In the genomic region with DNA sequence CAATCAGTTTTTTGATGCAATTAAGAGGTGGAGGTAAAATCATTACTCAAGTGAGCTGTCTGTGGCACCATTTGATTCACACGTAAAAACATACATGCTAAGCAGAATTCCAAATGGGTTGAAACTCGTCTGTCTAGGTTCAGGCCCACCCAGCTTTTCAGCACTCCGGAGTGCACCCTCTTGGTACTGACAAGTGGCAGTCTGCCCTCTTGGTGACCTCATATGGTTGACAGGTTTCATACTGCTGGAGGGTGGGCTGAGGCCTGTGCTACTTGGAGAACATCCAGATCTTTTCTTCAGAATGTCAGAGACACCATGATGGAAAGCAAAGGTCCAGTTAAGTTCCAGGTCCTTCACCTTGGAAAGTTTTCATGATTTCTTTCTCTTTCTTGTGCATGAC, we compare ENCODE assay signal across 20 mouse cellular contexts.
DNase-seq lines count a peak whose midpoint lies in the region; ATAC-seq and TF ChIP-seq lines count a peak whose summit lies in the region.
"Had no signal": no experiment of that assay in that cellular context is flagged by ENCODE, and none has a peak within 500 bp of the region (broad histone marks: within the 10 kb centered on the region; RNA-seq: fewer than 3 reads in every experiment).

No protein-coding gene starts in this region.

- WGBS in embryonic facial prominence, embryonic 14.5 days: 51% methylated on average over 3 of the region's 3 CpGs
- 84% methylated on average over 3 of the region's 3 CpGs for WGBS in embryonic facial prominence, embryonic 10.5 days
- WGBS in heart, embryonic 13.5 days: 25% methylated on average over 3 of the region's 3 CpGs
- WGBS in intestine, embryonic 14.5 days: 49% methylated on average over 3 of the region's 3 CpGs
- WGBS in intestine, postnatal 0 days: 68% methylated on average over 3 of the region's 3 CpGs

- H3K9ac ChIP-seq in embryonic facial prominence, embryonic 14.5 days (ENCODE audit: low read depth, low read length): no peak overlapping the region
- H3K9ac ChIP-seq in heart, embryonic 13.5 days: no peak overlapping the region
- H3K9ac ChIP-seq in intestine, embryonic 14.5 days (ENCODE audit: low read length): no peak overlapping the region
- H3K9ac ChIP-seq in intestine, postnatal 0 days (ENCODE audit: low read depth, low read length): no peak overlapping the region
- H3K9ac ChIP-seq: forebrain, embryonic 15.5 days; hindbrain, embryonic 13.5 days; intestine, embryonic 15.5 days; kidney, embryonic 15.5 days had no signal

- DNase-seq in embryonic facial prominence, embryonic 14.5 days (ENCODE audit: low spot score): peak; percentile 24
- DNase-seq in embryonic facial prominence, embryonic 10.5 days (ENCODE audit: low spot score): no peak
- no peak for DNase-seq in heart, adult 18-20 months
- peak; percentile 41 for DNase-seq in intestine, embryonic 14.5 days (ENCODE audit: low spot score)
- DNase-seq in kidney, postnatal 36 days: no peak
- DNase-seq: adrenal gland, adult 8-10 months; adrenal gland, postnatal 36 days; B cell, adult 2 months; cerebellum, adult 2 months; cerebellum, postnatal 10 days; kidney, adult 2 months had no signal

- ATAC-seq in embryonic facial prominence, embryonic 14.5 days (ENCODE audit: low read depth): no peak
- ATAC-seq in heart, embryonic 13.5 days (ENCODE audit: extremely low read depth, insufficient number of reproducible peaks, low FRiP score, low TSS enrichment): peak; percentile 65; the same call in 1 of the 2 replicates
- no peak for ATAC-seq in intestine, embryonic 14.5 days (replicated peaks; ENCODE audit: low FRiP score, low TSS enrichment, low read depth)
- no peak for ATAC-seq in intestine, postnatal 0 days
- ATAC-seq: CD4-positive, CD25-positive, alpha-beta regulatory T cell, adult 4 months; forebrain, embryonic 15.5 days; hindbrain, postnatal 0 days; intestine, embryonic 15.5 days had no signal

- H3K4me1 ChIP-seq in embryonic facial prominence, embryonic 14.5 days (ENCODE audit: control insufficient read depth, insufficient read depth, low read length): 0 out of 2 replicates have a peak, but pooled peaks cover 2% of the 10 kb centered on the region
- H3K4me1 ChIP-seq in embryonic facial prominence, embryonic 10.5 days: no peaks in the 10 kb centered on the region
- peaks cover 64% of the 10 kb centered on the region for H3K4me1 ChIP-seq in heart, embryonic 13.5 days
- H3K4me1 ChIP-seq in intestine, embryonic 14.5 days (replicated peaks; ENCODE audit: control insufficient read depth, insufficient read depth, low read length): no peaks in the 10 kb centered on the region
- no peaks in the 10 kb centered on the region for H3K4me1 ChIP-seq in intestine, postnatal 0 days (replicated peaks; ENCODE audit: control insufficient read depth, insufficient read depth, low read length)
- H3K4me1 ChIP-seq: forebrain, embryonic 15.5 days; hindbrain, embryonic 13.5 days; intestine, embryonic 15.5 days; kidney, embryonic 15.5 days had no signal

- H3K4me2 ChIP-seq in embryonic facial prominence, embryonic 14.5 days (ENCODE audit: low read depth, low read length): no peak overlapping the region
- no peak overlapping the region for H3K4me2 ChIP-seq in heart, embryonic 13.5 days
- no peak overlapping the region for H3K4me2 ChIP-seq in intestine, embryonic 14.5 days (ENCODE audit: low read length)
- no peak overlapping the region for H3K4me2 ChIP-seq in intestine, postnatal 0 days (replicated peaks; ENCODE audit: low read depth)
- H3K4me2 ChIP-seq: forebrain, embryonic 15.5 days; hindbrain, embryonic 13.5 days; intestine, embryonic 15.5 days; kidney, embryonic 15.5 days had no signal

- H3K9me3 ChIP-seq in embryonic facial prominence, embryonic 14.5 days (ENCODE audit: control insufficient read depth, low read length): no peaks in the 10 kb centered on the region
- no peaks in the 10 kb centered on the region for H3K9me3 ChIP-seq in embryonic facial prominence, embryonic 10.5 days
- no peaks in the 10 kb centered on the region for H3K9me3 ChIP-seq in heart, embryonic 13.5 days
- H3K9me3 ChIP-seq in intestine, embryonic 14.5 days (ENCODE audit: control insufficient read depth, low read length): no peaks in the 10 kb centered on the region
- H3K9me3 ChIP-seq in intestine, postnatal 0 days (ENCODE audit: control insufficient read depth): no peaks in the 10 kb centered on the region
- H3K9me3 ChIP-seq: forebrain, embryonic 15.5 days; G1E; hindbrain, embryonic 13.5 days; intestine, embryonic 15.5 days; kidney, embryonic 15.5 days had no signal

- H3K36me3 ChIP-seq in embryonic facial prominence, embryonic 14.5 days (ENCODE audit: control insufficient read depth, insufficient read depth, low read length): no peaks in the 10 kb centered on the region
- H3K36me3 ChIP-seq in embryonic facial prominence, embryonic 10.5 days (replicated peaks): no peaks in the 10 kb centered on the region
- H3K36me3 ChIP-seq in heart, embryonic 13.5 days: no peaks in the 10 kb centered on the region
- H3K36me3 ChIP-seq in intestine, embryonic 14.5 days (ENCODE audit: control insufficient read depth, insufficient read depth, low read length): no peaks in the 10 kb centered on the region
- H3K36me3 ChIP-seq in intestine, postnatal 0 days (ENCODE audit: control insufficient read depth, insufficient read depth): no peaks in the 10 kb centered on the region
- H3K36me3 ChIP-seq: forebrain, embryonic 15.5 days; G1E; hindbrain, embryonic 13.5 days; intestine, embryonic 15.5 days; kidney, embryonic 15.5 days had no signal

- H3K4me3 ChIP-seq in embryonic facial prominence, embryonic 14.5 days (ENCODE audit: low read depth, low read length): no peak overlapping the region
- H3K4me3 ChIP-seq in embryonic facial prominence, embryonic 10.5 days: no peak overlapping the region
- H3K4me3 ChIP-seq in heart, embryonic 13.5 days: no peak overlapping the region
- no peak overlapping the region for H3K4me3 ChIP-seq in intestine, embryonic 14.5 days (ENCODE audit: low read depth, low read length)
- H3K4me3 ChIP-seq in intestine, postnatal 0 days (ENCODE audit: low read depth, low read length): no peak overlapping the region
- H3K4me3 ChIP-seq: forebrain, embryonic 15.5 days; hindbrain, embryonic 13.5 days; intestine, embryonic 15.5 days; kidney, embryonic 15.5 days had no signal

- no peaks in the 10 kb centered on the region for H3K27me3 ChIP-seq in embryonic facial prominence, embryonic 14.5 days (replicated peaks; ENCODE audit: control insufficient read depth, insufficient read depth, low read length)
- H3K27me3 ChIP-seq in embryonic facial prominence, embryonic 10.5 days (replicated peaks; ENCODE audit: low read depth, poor library complexity, severe bottlenecking): no peaks in the 10 kb centered on the region
- no peaks in the 10 kb centered on the region for H3K27me3 ChIP-seq in heart, embryonic 13.5 days (replicated peaks)
- no peaks in the 10 kb centered on the region for H3K27me3 ChIP-seq in intestine, embryonic 14.5 days (replicated peaks; ENCODE audit: control insufficient read depth, insufficient read depth, low read length)
- no peaks in the 10 kb centered on the region for H3K27me3 ChIP-seq in intestine, postnatal 0 days (replicated peaks; ENCODE audit: control insufficient read depth, insufficient read depth, low read length)
- H3K27me3 ChIP-seq: forebrain, embryonic 15.5 days; hindbrain, embryonic 13.5 days; intestine, embryonic 15.5 days; kidney, embryonic 15.5 days had no signal

- no peak for TF ChIP-seq CTCF in intestine, postnatal 0 days (IDR thresholded peaks at IDR 0.05; ENCODE audit: low read depth)

- H3K27ac ChIP-seq in embryonic facial prominence, embryonic 14.5 days (replicated peaks; ENCODE audit: low read depth, low read length): no peak overlapping the region
- H3K27ac ChIP-seq in embryonic facial prominence, embryonic 10.5 days (replicated peaks): no peak overlapping the region
- H3K27ac ChIP-seq in heart, embryonic 13.5 days (replicated peaks): peak overlapping the region; percentile 66
- no peak overlapping the region for H3K27ac ChIP-seq in intestine, embryonic 14.5 days (ENCODE audit: low read depth)
- no peak overlapping the region for H3K27ac ChIP-seq in intestine, postnatal 0 days (ENCODE audit: low read depth, low read length)
- H3K27ac ChIP-seq: forebrain, embryonic 15.5 days; hindbrain, embryonic 13.5 days; hindbrain, postnatal 0 days; intestine, embryonic 15.5 days; kidney, embryonic 15.5 days had no signal

Comparison
In these comparisons a context has a peak if more than half of its experiments do, and no peak if none do; other contexts are left out.
1. DNase-seq: peak in embryonic facial prominence, embryonic 14.5 days (single experiment) and intestine, embryonic 14.5 days (single experiment); none in embryonic facial prominence, embryonic 10.5 days (single experiment), heart, adult 18-20 months (0 of 2) and kidney, postnatal 36 days (0 of 2).